Mouse (Mus musculus) kidney, embryonic 14.5 days (tissue): Measurements from ENCODE around the gene Zfp13. TPM values are rescaled to one million over a fixed set of nuclear protein-coding genes. Genes with fewer than 3 reads are reported as not detected.

Experiments used
- ATAC-seq: fragments of 200-750 bp; cut with Nextera tagmentation; 2 replicates; pipeline ENCODE4 v1.8.0; 2017; ENCODE audit warnings: moderate number of reproducible peaks, mild to moderate bottlenecking, moderate TSS enrichment, moderate library complexity; ENCODE audit not compliant: low FRiP score, low TSS enrichment
- H3K27ac ChIP-seq: fragments of 300-500 bp; sonication (generic); 2 replicates; pipeline ENCODE4 v1.5.1; 2014; ENCODE audit warnings: low read depth, mild to moderate bottlenecking, low read length, moderate library complexity, mixed read lengths
- H3K27me3 ChIP-seq: fragments of 300-500 bp; sonication (generic); 2 replicates; pipeline ENCODE4 v1.6.1; 2014; ENCODE audit warnings: mild to moderate bottlenecking, low read length; ENCODE audit not compliant: control insufficient read depth, insufficient read depth
- H3K36me3 ChIP-seq: fragments of 300-500 bp; sonication (generic); 2 replicates; pipeline ENCODE4 v1.6.1; 2014; ENCODE audit warnings: low read length, mixed read lengths; ENCODE audit not compliant: control insufficient read depth, insufficient read depth
- H3K4me1 ChIP-seq: fragments of 300-500 bp; sonication (generic); 2 replicates; pipeline ENCODE4 v1.6.1; 2014; ENCODE audit warnings: low read length, mixed read lengths; ENCODE audit not compliant: control insufficient read depth, insufficient read depth
- H3K4me2 ChIP-seq: fragments of 300-500 bp; sonication (generic); replicated peaks from 2 replicates; pipeline ENCODE4 v1.6.1; 2014; ENCODE audit warnings: low read depth, mild to moderate bottlenecking, low read length
- H3K4me3 ChIP-seq: fragments of 300-500 bp; sonication (generic); 2 replicates; pipeline ENCODE4 v1.5.1; 2014; ENCODE audit warnings: mild to moderate bottlenecking, low read length
- H3K9ac ChIP-seq: fragments of 300-500 bp; sonication (generic); 2 replicates; pipeline ENCODE4 v1.6.1; 2014; ENCODE audit warnings: low read depth, mild to moderate bottlenecking, low read length, moderate library complexity
- H3K9me3 ChIP-seq: fragments of 300-500 bp; sonication (generic); 2 replicates; pipeline ENCODE4 v1.6.1; 2016; ENCODE audit warnings: low read length; ENCODE audit not compliant: control insufficient read depth
- WGBS: fragments of 180-500 bp; shearing (Covaris S2); extraction: QIAGEN DNeasy Blood & Tissue Kit; methylation state at CpG from one replicate; pipeline ENCODE4 v1.1.7; 2014; 5-methylcytosine and 5-hydroxymethylcytosine counted together
- polyA plus RNA-seq: library from polyadenylated mRNA; unstranded; fragments of >200 nt; fragmentation: Nextera tagmentation; extraction: Ambion mirVana; gene quantifications from 2 replicates; pipeline ENCODE4 v1.2.1, GENCODE M21; 2014

Zfp13 gene
- polyA plus RNA-seq, 1 experiment from 2014 or later, result 19.1 TPM

DNA sequence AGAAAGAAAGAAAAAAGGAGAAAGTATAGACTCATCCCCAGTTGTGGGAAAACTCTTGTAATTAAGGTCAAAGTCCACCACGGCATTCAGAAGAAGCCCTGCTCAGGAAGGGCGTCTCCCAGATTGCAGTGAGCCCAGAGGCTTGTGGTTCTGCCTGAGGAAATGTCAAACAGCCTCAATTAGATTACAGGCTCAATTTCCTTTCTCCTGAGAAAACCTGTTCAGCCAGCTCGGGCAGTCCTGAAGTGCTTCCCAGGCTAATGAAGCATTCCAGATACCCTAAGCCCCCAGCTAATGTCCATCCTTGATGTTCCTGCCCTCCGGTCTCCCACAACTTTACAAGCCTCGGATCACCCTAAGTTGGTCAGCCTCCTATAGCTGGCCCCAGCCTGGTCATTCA is 56.0 kb downstream of the Zfp13 start:
- Histone ChIP-seq H3K36me3 (no peaks in the 10 kb centered on the region), H3K27me3 (peaks cover 8% of the 10 kb centered on the region; the same call in 1 of the 2 replicates), H3K9ac (no peak overlapping the region), H3K4me3 (no peak overlapping the region), H3K27ac (no peak overlapping the region), H3K4me2 (no peak overlapping the region), H3K9me3 (no peaks in the 10 kb centered on the region), H3K4me1 (peaks cover 15% of the 10 kb centered on the region; the same call in 1 of the 2 replicates)
- no peak for ATAC-seq
- WGBS, result 16% methylated on average over 5 of the region's 5 CpGs

DNA sequence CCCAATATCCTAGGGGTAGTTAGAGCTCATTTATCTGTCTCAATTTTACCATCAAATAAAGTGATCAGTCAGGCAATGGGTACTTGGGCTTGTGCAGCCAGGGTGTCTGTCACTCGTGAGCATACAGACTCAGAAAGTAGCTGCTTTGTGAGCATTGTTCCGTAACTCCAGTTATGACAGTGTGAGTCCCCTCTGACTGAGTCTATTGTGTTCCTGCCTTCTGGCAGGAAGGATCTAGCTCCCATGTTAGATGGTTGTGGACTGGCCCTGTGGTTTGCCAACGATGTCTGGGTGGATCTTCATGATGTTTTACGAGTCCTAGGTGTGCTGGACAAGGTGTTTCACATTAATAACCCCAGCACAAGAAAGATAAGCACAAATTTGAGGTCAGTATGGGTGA is 56.5 kb downstream of the Zfp13 start:
- ATAC-seq, result no peak
- H3K27ac ChIP-seq, result no peak overlapping the region

DNA sequence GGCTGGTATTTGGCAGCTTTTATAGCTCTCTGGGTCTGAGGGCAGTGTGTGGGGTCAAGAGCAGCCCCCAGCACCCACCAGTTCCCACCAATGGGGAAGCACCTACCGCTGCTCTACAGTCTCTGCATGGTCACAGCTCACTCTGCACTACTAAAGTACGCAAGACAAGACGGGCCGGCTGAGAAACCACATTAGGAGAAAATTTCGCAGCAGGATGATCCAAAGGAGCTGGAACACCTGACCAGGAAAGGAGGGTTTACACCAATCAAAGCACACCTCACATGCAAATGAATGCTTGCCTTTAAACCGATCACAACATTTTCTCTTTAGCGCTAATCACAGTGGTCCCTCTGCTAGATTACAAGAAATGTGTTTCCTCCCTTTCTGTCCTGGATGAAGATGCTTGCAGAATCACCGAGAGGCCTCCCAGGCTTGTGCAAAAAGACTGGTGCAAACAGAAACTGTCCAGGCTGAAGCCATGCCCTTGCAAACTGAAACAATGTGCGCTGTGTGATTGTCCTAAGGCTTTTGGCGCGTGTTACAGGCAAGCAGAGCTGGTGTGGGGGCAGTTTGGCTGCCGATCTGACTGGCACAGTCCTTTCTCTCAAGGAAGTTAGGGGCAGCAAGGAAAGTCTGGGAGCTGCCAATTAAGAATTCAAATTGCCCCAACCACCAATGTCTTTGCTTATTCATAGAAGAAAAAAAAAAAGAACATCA is 57.1 kb downstream of the Zfp13 start:
- peak overlapping the region; percentile 22; the same call in 1 of the 2 replicates for H3K4me3 ChIP-seq
- H3K36me3 ChIP-seq, result no peaks in the 10 kb centered on the region
- H3K27ac ChIP-seq, result no peak overlapping the region
- H3K9ac ChIP-seq, result 0 out of 2 replicates have a peak overlapping the region, but pooled peaks have one; percentile 31
- H3K27me3 ChIP-seq, result peaks cover 15% of the 10 kb centered on the region; the same call in 1 of the 2 replicates
- peaks cover 20% of the 10 kb centered on the region for H3K4me1 ChIP-seq
- 10% methylated on average over 12 of the region's 12 CpGs for WGBS
- H3K9me3 ChIP-seq, result no peaks in the 10 kb centered on the region
- no peak for ATAC-seq
- H3K4me2 ChIP-seq, result peak overlapping the region; percentile 26

More for the DNA sequence above, 56.5 kb downstream of the Zfp13 start:
- peaks cover 18% of the 10 kb centered on the region for H3K4me1 ChIP-seq
- 0 out of 2 replicates have a peak overlapping the region, but pooled peaks have one; percentile 8 for H3K4me2 ChIP-seq
- H3K9ac ChIP-seq, result no peak overlapping the region
- no peaks in the 10 kb centered on the region for H3K36me3 ChIP-seq
- WGBS, result 45% methylated on average over 4 of the region's 4 CpGs
- peaks cover 12% of the 10 kb centered on the region; the same call in 1 of the 2 replicates for H3K27me3 ChIP-seq
- no peak overlapping the region for H3K4me3 ChIP-seq
- H3K9me3 ChIP-seq, result no peaks in the 10 kb centered on the region

DNA sequence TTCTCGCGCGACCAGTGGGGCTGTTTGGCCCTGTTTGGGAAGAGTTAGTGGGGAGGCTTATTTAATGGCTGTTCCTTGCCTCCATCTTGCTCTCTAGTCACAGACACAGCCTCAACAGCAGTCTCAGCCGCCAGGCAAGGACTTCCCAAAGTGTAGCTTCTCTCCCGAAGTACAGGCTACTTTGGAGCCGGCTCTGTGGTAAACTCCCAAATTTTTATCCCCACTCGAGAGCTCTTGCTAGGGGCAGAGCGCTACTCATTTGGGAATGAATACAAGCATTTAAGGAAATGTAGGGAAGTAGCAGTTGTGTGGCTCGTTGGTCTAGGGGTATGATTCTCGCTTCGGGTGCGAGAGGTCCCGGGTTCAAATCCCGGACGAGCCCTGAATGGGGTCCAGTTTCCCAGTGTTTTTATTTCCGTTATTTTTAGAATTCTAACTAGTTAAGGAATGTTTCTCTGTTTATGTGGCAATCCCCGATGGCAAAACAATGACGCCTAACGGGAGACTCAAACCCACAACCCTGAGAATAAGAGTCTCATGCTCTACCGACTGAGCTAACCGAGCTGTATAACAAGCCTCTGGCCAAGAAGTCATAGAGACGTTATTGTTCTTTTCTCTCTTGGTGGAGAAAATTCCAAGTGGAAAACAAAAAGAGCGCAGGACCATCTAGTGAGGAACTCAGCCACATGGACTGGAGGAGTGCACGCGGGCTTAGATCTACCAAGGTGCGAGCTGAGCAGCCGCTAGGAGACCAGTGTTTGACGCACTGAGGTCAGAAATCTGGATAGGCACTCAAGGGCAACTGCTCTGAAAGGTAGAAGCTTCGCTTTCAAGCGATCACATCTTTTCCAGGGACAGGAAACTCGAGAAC is 58.4 kb downstream of the Zfp13 start:
- H3K36me3 ChIP-seq, result no peaks in the 10 kb centered on the region
- WGBS, result 15% methylated on average over 31 of the region's 31 CpGs
- H3K9me3 ChIP-seq, result no peaks in the 10 kb centered on the region
- H3K4me1 ChIP-seq, result peaks cover 20% of the 10 kb centered on the region
- no peak overlapping the region for H3K9ac ChIP-seq
- peaks cover 15% of the 10 kb centered on the region; the same call in 1 of the 2 replicates for H3K27me3 ChIP-seq
- H3K4me3 ChIP-seq, result peak overlapping the region; percentile 22; the same call in 1 of the 2 replicates
- H3K4me2 ChIP-seq, result peak overlapping the region; percentile 29; the same call in 1 of the 2 replicates
- no peak overlapping the region for H3K27ac ChIP-seq
- peak; percentile 54 for ATAC-seq

DNA sequence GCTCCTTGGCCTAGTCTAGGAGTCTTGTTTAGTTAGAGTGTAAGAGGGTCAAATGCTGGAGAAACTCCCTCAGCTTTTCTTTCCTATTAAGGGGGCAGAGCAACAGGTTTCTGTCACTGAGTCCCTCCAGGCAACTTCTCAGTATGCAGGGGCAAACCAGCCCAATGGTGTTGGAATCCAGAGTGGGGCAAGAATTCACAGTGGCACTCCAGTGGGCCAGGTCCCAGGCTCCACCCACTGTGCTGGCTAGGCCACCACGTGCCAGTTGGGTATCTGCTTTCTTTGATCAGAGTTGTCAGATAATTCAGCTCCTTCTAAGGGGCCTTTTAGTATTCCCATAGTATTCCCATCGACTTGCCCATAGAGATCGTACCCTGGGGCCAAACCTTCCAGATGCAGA is 59.2 kb downstream of the Zfp13 start:
- no peak overlapping the region for H3K9ac ChIP-seq
- H3K4me1 ChIP-seq, result peaks cover 20% of the 10 kb centered on the region
- H3K36me3 ChIP-seq, result no peaks in the 10 kb centered on the region
- peak overlapping the region; percentile 22; the same call in 1 of the 2 replicates for H3K4me3 ChIP-seq
- peaks cover 15% of the 10 kb centered on the region; the same call in 1 of the 2 replicates for H3K27me3 ChIP-seq
- ATAC-seq, result no peak
- WGBS, result 34% methylated on average over 3 of the region's 3 CpGs
- no peak overlapping the region for H3K27ac ChIP-seq
- peak overlapping the region; percentile 23; the same call in 1 of the 2 replicates for H3K4me2 ChIP-seq
- no peaks in the 10 kb centered on the region for H3K9me3 ChIP-seq

- no peaks in the 10 kb centered on the region for H3K9me3 ChIP-seq
- ATAC-seq, result no peak
- no peaks in the 10 kb centered on the region for H3K36me3 ChIP-seq
- H3K4me1 ChIP-seq, result peaks cover 20% of the 10 kb centered on the region
- no peak overlapping the region for H3K4me3 ChIP-seq
- WGBS, result 88% methylated on average over 5 of the region's 5 CpGs
- no peak overlapping the region for H3K9ac ChIP-seq
- H3K4me2 ChIP-seq, result no peak overlapping the region
- H3K27me3 ChIP-seq, result peaks cover 15% of the 10 kb centered on the region; the same call in 1 of the 2 replicates
- H3K27ac ChIP-seq, result no peak overlapping the region
These were observed 59.7 kb downstream of the Zfp13 start for GRCm38 (mm10) chr17:23539608-23540007.

DNA sequence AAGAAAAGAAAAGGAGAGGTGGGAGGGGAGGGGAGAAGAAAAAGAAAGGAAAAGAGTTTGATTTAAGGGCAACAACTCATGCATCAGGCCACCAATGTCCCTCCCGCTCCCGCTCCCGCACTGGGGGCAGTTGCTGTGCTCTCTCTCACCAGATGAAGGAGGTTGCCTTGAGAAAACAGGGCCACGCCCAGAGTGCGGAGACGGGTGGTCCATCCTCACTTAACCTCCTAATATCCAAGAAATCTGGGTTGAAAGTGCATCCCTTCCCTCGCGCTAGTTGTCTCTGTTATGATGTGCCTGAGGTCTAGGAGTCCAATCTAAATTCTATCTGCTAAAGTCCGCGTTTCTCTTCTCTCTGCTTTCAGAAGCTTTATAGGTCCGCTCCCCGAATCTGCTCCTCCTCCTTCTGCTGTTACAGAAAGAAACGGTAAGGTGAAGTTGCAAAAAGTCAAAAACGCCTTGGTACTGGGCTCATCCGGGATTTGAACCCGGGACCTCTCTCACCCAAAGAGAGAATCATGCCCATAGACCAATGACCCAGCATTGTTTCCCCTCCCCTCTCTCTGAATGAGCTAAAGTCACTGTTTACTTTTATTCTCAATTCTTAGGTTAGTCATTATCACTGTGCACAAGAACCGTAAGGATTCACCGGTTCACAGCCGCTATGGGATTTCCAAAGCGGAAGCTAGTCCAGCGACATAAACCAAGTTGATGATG is 60.8 kb downstream of the Zfp13 start:
- Histone ChIP-seq H3K4me2 (peak overlapping the region; percentile 55), H3K4me3 (peak overlapping the region; percentile 33), H3K9me3 (no peaks in the 10 kb centered on the region), H3K27ac (no peak overlapping the region), H3K27me3 (peaks cover 15% of the 10 kb centered on the region; the same call in 1 of the 2 replicates), H3K36me3 (no peaks in the 10 kb centered on the region), H3K9ac (no peak overlapping the region), H3K4me1 (peaks cover 20% of the 10 kb centered on the region)
- no peak for ATAC-seq
- 11% methylated on average over 21 of the region's 21 CpGs for WGBS

DNA sequence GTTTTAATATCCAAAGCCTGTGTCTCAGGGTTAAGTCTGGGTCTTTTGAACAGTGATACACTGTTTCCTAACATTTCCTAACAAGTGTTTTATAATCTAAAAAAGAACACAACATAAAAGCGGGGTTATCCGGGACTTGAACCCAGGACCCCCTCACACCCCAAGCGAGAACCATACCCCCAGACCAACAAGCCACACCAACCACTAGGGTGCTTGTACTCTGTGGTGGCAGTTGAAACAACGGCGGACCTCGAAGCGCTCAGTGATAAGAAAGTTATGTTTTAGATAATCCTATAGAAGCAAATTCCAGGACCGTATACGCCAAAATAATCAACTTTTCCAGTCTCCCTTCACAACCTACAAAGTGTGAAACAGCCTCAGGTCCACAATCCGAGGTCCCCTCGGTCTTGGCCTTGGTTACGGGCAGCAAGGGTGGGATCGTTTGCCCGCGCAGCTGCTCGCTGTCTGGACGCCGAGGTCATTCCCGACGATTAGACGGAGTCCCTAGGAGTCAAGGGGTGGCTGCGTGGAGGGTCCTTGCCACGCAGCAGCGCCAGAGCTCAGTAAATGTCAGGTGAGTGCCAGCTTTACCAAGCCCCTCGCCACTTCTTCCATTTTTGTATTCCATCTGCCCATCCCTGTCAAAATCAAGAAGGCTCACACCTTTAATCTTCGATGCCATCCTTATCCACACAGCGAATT is 61.6 kb downstream of the Zfp13 start:
- Histone ChIP-seq H3K9me3 (no peaks in the 10 kb centered on the region), H3K4me3 (peak overlapping the region; percentile 33), H3K4me2 (peak overlapping the region; percentile 55), H3K27me3 (peaks cover 15% of the 10 kb centered on the region; the same call in 1 of the 2 replicates), H3K36me3 (no peaks in the 10 kb centered on the region), H3K9ac (no peak overlapping the region; the same call in 1 of the 2 replicates), H3K27ac (no peak overlapping the region), H3K4me1 (peaks cover 16% of the 10 kb centered on the region)
- WGBS, result 3% methylated on average over 27 of the region's 27 CpGs
- no peak for ATAC-seq
